Mouse (Mus musculus) large intestine, adult 2 months (tissue): Measurements from ENCODE around the gene Adamts14. TPM values are rescaled to one million over a fixed set of nuclear protein-coding genes. Genes with fewer than 3 reads are reported as not detected.

Experiments
- DNase-seq: peaks from one replicate; pipeline ENCODE4 v3.0.0-alpha.2; 2012; ENCODE audit warnings: low read depth, low spot score
- WGBS: fragments of 180-500 bp; shearing (Covaris S2); methylation state at CpG from one replicate; pipeline ENCODE4 v1.1.7; 2018; 5-methylcytosine and 5-hydroxymethylcytosine counted together
- polyA plus RNA-seq: library from polyadenylated mRNA; depleted of rRNA; stranded (reverse); fragments of >200 nt; gene quantifications from 2 replicates; pipeline ENCODE4 v1.2.3, GENCODE M21; 2012

The Adamts14 gene
- polyA plus RNA-seq, 1 experiment = 0.99 TPM

DNA sequence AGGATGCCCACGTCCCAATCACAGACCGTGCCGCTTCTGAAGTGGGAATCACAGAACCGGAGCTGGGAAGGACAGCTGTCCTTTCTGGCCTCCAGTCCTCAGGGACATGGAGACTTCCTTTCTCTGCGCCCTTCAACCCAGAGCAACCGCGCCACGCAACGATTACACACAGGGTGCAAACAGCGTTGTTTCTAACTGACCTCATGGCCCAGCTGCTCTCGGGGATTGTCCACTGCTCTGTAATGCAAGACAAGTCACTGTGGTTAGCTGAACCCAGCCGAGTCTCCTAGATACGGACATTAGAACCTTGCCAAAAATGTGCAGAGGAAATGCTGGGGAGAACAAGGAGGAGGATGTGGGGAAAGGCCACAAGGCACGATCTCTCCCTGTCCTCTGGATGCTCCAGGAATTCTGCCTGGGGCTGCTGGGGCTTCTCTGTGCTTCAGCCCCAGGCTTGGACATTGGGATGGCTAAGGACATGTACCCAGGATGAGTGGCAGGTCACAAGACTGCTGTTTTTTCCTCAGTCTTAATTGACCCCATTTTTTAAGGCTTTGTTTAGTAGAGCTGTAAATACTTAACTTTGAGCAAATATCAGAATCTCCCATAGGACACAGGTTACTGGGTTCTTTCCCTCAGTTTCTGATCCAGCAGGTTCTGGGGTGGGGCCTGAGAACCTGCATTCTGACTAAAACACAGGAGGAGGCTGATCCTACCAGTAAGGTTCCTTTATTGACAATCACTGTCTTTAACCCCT is 4.9 kb upstream of the Adamts14 start:
- DNase-seq = no peak
- 46% methylated on average over 14 of the region's 14 CpGs for WGBS

DNA sequence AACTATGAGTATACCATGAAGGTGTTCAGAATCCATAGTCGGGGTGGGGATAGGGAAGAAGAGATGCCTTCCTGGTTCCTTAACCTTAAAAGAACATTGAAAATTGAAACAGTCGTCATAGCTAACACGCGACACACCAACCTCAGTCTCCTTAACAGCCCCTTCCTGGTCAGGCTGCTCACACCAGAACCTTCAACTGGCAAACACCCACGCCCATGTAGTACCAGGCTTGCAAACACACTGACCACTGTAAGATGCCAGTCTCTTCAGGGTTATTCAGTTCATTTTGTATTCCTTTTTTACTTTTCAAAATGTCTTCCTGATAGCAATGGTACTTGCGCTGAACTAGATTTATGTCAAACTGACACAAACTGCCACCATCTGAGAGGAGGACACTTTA is 3.8 kb upstream of the Adamts14 start:
- no peak for DNase-seq
- 79% methylated on average over 6 of the region's 6 CpGs for WGBS

DNA sequence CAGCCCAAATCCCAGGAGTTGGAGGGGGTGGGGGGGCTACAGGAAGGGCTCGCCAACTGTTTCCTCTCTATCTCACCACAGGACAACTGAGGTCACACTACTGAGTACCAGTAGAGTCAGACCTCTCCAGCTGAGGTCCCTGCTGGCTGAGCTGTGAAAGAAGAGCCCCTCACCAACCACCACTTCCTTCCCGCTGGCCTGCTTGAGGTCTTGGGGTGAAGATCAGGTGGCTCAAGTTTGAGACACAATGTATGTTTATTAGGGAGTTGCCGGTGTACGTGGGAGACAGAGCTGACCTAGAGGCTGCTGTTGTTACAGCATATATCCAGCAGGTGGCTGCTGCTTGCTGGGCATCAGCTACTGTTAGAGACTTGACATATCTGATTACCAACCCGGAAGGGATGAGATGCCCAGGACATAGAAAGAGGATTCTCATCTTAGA is 2.5 kb upstream of the Adamts14 start:
- WGBS = 4% methylated on average over 5 of the region's 5 CpGs
- no peak for DNase-seq

DNA sequence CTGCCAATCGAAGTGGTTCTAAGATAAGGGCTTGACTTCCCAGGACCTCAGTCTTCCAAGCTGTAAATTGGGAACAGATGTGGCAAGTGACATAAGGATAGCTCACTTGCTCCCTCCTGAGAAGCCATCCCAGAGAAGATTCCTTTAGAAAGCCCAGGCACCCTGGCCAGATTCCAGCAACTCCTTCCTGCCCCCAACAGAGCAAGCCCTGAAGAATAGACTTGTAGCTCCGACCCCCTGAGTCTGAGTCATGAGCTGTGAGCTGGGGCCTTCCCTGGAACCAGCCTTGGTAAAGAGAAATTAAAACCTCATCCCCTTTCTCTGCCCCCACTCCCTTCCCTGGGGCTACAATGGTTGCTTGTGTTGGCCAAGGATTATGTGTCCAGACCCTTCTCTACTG is 1.3 kb upstream of the Adamts14 start:
- no peak for DNase-seq
- WGBS = 71% methylated on average over 2 of the region's 2 CpGs

DNA sequence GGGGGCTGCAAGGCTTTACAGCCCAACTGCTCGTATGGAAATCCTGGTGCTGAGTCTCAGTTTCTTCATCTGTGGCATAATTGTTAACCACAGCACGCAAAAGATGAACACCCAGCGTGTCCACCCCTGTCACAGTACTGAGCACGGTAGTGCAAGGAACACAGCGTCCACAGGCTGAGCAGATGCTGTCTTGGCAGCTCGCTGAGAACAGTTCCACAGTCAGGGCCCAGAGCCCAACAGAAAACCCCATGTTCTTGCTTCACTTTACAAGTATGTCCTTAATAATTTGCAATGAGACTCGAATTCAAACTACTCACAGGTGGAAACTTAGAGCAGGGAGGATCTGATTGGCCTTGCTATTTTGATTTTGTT is 592 bp upstream of the Adamts14 start:
- WGBS = 59% methylated on average over 7 of the region's 7 CpGs
- DNase-seq = no peak

DNA sequence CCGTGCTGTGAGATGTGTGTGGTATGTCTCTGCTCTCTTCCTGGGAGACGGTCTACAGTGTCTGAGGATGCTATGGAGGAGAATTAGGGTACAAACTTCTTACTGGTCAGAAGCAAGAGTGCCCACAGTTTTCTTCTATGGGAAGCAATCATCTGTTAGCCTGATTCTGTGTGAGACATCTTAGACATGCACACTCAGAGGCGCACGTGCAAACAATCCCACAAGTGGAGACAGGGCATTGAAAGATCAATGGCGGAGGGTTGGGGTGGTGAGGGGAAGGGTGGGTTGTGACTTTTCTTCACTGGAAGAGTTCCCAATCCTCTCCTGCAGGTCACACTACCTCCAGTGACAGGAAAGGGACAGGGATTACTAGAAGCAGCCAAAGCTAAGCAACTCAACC is 607 bp downstream of the Adamts14 start:
- 58% methylated on average over 5 of the region's 5 CpGs for WGBS

DNA sequence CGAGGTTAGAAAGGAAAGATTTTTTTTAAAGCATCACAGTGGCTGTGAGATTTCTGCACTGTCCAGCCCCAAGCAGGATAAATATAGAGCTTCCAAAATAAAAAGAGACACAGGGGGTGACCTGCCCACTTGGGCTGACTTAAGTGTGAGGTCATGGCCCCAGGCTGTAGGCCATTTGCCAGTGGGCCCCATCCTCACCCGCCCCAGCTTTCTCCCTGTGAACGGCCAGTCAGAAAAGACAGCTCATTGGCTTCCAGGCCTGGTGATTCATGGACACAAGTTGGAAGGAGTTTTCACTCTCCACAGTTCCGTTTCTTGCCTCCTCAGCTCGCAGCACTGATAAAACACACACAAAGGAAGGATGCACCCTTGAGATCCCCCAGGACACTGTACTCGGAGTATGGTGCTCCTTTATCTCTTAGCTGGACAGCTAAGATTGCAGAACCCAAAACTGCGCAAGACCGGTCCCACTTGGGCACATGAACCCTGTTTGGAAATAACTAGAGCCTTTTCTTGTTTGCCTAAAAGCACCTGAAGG is 1.1 kb downstream of the Adamts14 start:
- 51% methylated on average over 8 of the region's 8 CpGs for WGBS

More for the DNA sequence above, 607 bp downstream of the Adamts14 start:
- DNase-seq = no peak

DNA sequence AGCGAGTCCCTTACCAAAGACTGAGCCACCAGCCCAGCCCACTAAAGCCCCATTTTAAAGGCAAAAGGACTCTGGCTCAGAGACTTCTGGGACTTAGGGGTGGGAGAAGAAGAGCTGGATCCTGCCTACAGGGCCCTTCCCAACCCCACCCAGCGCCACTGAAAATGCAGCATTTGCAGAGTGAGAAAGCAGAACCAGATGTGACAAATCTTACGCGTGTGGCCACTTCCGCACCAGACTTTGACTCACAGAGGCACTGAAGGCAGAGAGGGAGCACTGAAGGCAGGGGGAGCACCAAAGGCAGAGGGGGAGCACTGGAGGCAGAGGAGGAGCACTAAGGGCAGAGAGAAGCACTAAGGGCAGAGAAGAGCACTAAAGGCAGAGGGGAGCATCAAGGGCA is 5.9 kb downstream of the Adamts14 start:
- DNase-seq = no peak
- 83% methylated on average over 5 of the region's 5 CpGs for WGBS

More for the DNA sequence above, 1.1 kb downstream of the Adamts14 start:
- DNase-seq = no peak

DNA sequence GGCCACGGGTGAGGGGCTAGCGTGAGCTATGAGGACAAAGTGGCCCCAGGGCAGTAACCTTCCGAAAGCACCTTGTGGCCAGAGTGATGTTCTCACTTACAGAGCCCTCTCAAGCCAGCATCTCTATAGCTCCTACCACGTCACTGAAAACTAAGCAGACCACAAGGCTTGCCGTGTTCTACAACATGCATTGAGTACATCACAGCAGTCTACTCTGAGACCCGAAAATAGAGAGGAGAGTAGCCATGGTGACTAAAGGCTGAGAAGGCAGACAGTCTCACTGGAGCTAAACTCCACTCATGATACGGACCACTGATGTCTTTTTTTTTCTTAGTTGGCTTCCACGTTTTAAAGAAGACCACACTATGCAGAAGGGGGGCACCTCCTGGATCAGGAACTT is 9.6 kb downstream of the Adamts14 start:
- WGBS = 81% methylated on average over 8 of the region's 8 CpGs

DNA sequence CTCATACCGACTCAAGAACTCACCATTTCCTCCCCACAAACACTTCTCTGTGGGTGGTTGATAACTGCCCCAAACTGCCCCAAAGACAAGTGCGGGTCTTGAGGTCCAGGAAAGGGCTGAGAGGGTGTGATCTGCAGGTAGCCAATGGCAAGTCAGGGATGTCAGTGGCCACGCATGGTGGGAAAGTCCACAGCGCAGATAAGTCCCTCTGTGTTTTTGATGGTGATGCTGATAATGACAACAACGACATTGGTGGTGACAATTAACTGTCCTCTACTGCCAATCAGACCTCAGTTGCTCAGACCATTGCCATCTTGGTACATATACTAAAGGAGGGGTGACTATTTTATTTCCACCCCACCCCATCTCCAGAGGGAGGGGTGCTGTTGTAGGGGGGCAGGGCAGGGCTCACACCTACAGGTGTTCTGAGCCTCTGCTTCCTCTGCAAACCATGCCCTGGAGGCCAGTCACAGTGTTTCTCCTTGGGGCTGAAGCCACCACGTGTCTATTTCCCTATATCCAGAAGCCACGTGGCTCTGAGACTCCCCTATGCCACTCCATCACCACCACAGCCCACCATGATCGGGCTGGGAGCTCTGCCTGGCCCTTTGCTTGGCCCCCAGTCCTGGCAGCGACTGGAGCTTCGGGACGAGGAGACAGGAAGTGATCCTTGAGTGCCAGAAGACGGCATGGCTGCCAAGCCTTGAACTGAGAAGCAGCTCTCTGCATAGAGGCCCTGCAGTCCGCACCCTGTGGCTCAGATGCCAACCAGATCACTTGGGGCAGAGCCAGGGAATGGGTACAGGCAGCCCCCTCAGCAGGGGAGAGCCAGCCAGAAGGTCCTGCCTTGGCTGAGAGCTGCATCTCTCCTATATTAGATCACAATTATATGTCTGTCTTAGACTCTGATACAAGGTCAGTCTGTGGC is 11.7 kb downstream of the Adamts14 start:
- no peak for DNase-seq
- WGBS = 53% methylated on average over 13 of the region's 13 CpGs

More for the DNA sequence above, 9.6 kb downstream of the Adamts14 start:
- no peak for DNase-seq

DNA sequence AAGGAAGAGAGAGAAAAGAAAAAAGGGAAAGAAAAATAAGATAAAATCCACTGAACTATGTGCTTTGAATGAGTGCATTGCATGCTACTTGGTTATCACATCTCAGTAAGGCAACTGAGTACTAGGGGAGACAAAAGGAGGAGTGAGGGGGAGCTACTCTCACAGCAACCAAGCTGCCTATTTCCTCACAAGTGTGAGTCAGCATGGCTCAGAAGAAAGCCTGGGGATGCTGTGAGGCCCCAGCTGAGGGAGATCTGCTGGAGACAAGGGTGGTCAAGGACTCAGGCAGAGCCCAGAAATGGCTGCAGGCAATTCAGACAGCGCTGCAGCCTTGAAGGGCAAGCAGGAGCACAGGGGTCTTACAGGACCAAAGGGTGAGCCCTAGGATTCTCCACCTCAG is 15.1 kb downstream of the Adamts14 start:
- no peak for DNase-seq
- WGBS = 69% methylated on average over 1 of the region's 1 CpGs

DNA sequence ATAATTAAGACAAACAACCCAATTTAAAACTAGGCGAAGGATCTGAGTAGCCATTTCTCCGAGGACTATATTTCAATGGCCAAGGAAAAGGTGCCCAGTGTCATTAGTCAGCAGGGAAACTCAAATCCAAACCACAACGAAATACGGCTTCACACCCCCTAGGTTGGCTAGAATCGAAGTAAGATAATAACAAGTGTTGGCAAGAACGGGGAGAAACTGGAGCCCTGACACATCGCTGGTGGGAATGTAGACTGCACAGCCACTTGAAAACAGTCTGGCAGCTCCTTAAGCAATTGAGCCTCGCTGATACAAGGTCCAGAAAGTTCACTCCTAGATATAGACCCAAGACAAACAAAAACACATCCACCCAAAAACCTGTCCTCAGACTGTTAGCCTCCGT is 16.6 kb downstream of the Adamts14 start:
- no peak for DNase-seq
- WGBS = 88% methylated on average over 9 of the region's 9 CpGs

DNA sequence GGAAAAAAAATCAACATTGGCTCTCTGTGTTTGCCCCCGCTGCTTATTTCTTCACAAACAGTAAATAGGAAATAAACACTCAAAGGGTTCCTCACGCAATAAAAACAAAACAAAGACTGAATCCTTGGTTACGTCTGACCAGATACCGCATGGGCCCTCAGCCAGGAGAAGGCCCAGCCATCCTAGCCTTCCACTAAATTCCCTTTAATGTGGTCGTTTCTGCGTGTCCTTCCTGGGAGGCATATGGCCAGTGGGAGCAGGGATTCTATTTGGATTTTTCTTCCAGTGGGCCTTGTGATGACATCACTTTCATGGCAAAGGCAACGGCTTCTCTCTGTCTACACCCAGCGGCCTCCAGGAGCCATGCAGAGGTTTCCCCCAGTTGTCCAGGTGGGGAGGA is 18.0 kb downstream of the Adamts14 start:
- WGBS = 56% methylated on average over 8 of the region's 8 CpGs
- no peak for DNase-seq

DNA sequence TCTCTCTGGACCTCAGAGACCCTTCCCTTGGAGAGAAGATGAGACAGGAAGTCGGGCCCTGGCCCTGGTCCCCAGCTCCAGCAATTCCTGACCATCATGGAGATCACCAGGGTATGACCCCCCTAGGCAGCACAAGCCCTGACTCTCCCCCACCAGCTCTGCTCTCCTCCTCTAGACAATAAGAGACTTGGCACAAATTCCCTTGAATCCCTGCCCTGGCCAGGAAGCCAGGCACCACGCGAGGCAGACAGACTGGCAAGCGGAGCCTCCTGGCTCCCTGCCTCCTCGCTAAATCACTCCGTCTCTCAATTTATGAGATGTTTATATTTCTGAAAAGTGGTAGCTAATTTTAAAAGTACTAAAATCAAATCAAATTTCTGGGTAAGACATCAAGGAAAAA is 18.5 kb downstream of the Adamts14 start:
- 58% methylated on average over 6 of the region's 6 CpGs for WGBS
- no peak for DNase-seq

DNA sequence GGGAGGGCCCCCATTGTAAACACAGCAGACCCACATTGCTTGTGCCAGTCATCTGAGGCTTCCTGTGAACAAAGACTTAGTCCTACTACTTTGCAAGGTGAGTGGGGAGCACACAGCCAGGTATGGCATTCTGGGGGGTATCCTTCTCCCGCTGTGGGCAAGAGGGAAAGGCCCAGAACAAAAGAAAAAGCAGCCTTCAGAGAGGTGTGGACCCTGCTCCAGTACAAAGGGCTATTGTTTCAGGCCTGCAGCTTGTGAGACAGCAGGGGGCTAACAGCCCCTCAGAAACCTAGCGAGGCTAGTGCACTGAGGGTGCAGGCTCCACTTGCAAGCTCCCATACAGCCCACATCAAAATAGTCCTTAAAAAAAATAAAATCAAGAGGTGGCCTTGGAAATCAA is 23.3 kb downstream of the Adamts14 start:
- 72% methylated on average over 2 of the region's 2 CpGs for WGBS
- DNase-seq = no peak

DNA sequence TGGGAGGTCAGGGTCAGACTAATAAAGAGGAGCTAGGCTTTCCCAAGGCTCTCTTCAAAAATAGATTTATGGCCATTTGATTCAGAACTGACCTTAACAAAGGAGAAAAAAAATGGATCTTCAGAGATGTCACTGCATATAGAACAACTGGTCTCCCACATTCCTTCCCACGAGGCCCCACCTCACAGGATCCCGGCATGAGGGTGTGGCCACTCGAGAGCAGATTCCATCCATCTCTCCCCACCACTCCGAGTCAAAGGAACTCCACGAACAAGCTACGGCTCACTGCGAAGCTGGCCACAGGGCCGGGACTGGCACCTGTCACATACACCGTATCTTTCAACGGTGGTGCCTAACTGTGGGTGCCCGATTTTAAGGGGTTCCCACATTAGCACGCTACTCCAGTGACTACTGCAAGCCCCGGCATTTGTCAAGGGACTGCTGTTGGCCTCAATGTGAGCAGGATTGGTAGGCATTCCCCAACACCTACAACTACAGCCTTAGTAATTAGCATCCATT is 24.6 kb downstream of the Adamts14 start:
- WGBS = 63% methylated on average over 13 of the region's 13 CpGs
- DNase-seq = no peak

DNA sequence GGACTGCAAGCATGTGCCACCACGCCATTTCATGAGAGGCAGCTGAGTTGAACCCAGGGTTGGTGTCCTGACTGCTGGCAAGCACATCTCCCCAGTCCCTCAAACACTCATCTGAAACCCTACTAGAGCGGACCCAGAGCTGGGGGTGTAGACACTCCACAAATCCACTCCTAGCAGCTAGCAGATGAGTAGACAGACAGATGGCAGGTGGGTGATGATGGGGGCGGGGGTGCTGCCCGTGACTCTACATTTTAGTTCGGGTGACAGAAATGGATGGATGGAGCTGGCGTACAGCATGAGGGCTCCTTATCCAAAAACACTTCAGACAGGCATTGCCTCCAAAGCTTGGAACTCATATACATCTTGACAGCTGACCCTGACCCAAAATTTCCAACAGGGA is 26.9 kb downstream of the Adamts14 start:
- no peak for DNase-seq
- 91% methylated on average over 6 of the region's 6 CpGs for WGBS

DNA sequence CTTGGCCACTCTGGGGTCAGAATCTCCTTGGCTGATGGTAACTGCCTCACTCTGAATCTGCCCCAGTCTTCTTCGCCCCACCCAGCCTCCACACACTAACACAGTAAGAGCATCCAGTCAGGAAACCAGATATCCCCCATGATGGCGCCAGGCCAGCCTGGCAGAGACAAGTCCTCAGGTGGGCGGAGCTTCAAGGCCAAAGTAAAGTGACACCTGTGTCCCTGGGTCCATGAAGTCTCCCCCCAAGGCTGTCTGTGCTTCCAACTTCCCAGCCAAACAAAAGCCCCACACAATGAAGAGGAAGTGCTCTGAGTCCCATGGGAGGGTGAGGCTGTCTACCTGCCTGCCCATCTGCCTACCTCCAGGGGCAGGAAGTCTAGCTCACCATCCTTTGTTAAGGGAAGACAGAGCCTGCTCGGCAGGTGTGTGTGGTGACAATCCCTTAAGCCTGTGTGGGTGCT is 31.2 kb downstream of the Adamts14 start:
- DNase-seq = no peak
- 49% methylated on average over 4 of the region's 4 CpGs for WGBS

DNA sequence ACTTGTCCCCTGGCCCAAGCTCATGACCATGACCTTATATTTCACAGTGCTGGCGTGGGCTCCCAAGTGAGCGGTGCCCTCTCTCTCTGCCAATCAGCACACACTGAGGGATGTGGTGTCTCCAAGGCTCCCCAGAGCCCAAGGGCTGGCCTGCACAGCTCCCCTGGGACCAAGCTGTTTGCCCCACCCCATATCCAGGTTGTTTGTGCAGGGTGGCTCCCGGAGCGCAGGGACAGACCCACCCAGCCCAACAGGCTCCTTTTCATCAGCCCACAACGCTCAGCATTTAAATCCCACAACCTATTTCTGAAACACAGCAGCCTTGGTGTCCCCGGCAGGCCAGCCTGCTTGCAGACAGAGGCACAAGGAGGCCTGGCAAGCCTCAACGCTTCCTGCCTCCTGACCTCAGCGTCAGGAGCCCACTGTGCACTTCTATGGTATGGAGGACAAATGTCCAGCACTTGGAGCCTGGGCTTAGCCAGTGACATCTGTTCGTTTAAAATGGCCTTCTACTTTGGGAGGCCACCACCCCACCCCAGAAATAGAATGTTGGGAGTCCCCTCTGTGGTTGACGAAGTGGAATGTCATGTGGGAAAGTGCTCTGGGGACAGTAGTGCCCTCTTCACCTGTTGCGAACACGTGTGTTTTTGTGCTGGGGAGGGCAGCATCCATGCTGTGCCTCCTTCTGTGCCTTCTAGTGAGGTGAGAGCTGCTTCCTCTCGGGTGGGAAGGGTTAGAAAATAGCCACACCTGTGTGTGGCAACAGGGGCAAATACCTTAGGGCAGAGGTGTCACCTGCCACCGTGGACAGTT is 32.9 kb downstream of the Adamts14 start:
- no peak for DNase-seq
- WGBS = 53% methylated on average over 14 of the region's 14 CpGs
